Mouse (Mus musculus) megakaryocyte, adult 5-6 weeks (primary cell): ENCODE results near the gene Lzts2. TPM values are rescaled to one million over a fixed set of nuclear protein-coding genes. Genes with fewer than 3 reads are reported as not detected.
"Not testable (repeated sequence)": the region's sequence is repeated elsewhere in the genome, so short reads cannot be mapped to it uniquely, and the experiment has no call there.

Experiments
- ATAC-seq: 2 replicates; pipeline ENCODE4 v1.8.0; 2016; ENCODE audit warnings: mild to moderate bottlenecking, inconsistent platforms; ENCODE audit not compliant: poor library complexity, severe bottlenecking
- total RNA-seq, 2 experiments: library from RNA; stranded (forward) in 1 of 2; stranded (reverse) in 1 of 2; fragments of 153-499, 151-499 nt in 1 of 2; fragments of 221-1000, 200-1000 nt in 1 of 2; gene quantifications; 2 replicates each; pipeline versions ENCODE4 v1.2.3 to v1.2.4; 2015 to 2017

Lzts2 gene
- total RNA-seq, 2 experiments from 2014 or later, result 0.36 to 0.51 TPM

DNA sequence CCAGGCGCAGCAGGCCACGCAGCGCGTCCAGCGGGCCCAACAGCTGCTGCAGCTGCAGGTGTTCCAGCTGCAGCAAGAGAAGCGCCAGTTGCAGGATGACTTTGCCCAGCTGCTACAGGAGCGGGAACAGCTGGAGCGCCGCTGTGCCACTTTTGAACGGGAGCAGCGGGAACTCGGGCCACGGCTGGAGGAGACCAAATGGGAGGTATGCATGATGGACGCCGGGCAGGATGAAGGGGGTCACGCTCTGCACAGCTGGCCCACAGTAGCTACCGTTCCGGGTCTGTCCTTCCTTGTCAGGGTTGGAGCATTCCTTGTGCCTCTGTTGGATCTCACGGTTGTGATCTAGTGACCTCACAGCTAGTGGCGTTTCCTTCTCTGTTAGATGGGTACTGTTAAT is 10.6 kb downstream of the Lzts2 start:
- no peak for ATAC-seq

GRCm38 (mm10) chr19:45025937-45026568 is 11.8 kb downstream of the Lzts2 start:
- no peak for ATAC-seq

GRCm38 (mm10) chr19:45026958-45027670 is 12.9 kb downstream of the Lzts2 start:
- no peak for ATAC-seq

GRCm38 (mm10) chr19:45027848-45028247 is 13.6 kb downstream of the Lzts2 start:
- ATAC-seq, result no peak

DNA sequence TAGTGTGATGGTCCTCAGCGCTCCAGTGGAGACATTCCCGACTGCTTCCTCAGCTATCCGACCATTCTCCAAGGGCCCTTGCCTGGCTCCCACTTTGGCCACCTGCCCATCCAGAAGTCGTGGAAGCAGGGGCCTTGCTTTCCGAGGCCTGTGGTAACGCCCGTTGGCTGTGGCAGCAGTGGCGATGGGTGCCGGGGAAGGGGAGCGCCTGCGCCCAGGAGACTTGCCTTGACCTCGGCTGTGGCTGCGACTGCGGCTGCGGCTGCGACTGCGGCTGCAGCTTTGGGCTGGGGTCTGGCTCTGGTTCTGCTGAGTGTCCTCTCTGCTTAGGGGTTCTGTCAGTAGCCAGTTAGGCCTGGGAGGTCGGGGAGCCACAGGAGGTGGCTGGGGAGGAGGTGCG is 14.5 kb downstream of the Lzts2 start:
- ATAC-seq, result no peak

GRCm38 (mm10) chr19:45029571-45029970 is 15.4 kb downstream of the Lzts2 start:
- no peak for ATAC-seq

GRCm38 (mm10) chr19:45030111-45030510 is 15.9 kb downstream of the Lzts2 start:
- peak; percentile 50 for ATAC-seq

- ATAC-seq, result peak; percentile 75
Observed at GRCm38 (mm10) chr19:45030746-45031693, 16.8 kb downstream of the Lzts2 start.

DNA sequence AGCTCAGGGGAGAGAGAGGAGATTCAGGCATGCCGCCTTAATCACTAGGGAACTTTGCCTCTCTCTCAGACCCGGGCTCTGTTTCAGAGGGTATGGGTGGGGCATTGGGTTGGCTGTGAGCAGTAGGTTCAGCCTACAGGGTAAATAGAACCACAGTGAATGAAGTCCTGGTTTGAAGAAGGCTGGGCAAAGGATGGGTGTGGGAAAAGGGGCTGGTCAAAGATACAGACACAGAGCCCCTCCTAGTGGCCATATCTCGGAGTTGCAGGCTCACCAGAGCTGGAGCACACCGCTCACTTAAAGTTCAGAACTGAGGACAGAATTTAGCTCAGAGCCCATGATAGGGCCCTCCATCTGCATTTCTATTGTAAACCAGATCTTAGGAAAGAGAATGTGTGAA is 17.6 kb downstream of the Lzts2 start:
- peak; percentile 84 for ATAC-seq

DNA sequence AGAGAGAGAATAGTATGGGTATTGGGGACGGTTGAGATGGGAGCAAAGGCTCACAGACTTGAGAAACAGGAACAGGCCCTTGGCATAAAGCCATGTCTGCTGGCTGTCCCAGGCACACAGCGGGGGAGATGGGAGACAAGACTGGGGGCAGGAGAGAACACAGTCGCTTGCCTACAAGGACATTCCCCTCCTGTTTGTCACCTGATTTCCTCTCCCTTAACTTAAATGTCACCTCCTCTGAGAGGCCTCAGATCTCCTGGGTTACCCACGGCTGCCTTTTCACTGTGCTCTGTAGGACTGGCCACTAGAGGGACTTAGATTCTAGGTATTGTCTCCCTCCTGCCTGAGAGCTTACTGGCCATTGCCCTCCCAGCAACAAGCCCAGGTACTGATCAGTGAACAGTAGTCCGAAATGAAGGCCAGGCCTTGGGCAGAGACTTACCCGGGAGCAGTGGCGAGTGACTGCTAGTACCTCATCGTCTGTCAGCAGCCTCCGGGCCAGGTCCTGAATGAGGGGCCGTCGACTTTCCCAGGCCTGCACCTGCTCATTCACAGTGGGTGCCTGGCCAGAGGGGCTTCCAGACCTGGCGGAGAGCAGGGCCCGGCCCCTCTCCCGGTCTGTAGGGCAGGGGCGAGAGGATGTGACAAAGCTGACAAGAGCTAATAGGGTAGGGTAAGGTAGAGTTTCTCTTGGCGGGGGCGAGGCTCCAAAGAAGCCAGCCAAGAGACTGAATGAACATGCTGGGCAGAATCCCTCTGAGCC is 18.5 kb downstream of the Lzts2 start:
- 0 out of 2 replicates have a peak, but pooled peaks have one; percentile 32 for ATAC-seq

DNA sequence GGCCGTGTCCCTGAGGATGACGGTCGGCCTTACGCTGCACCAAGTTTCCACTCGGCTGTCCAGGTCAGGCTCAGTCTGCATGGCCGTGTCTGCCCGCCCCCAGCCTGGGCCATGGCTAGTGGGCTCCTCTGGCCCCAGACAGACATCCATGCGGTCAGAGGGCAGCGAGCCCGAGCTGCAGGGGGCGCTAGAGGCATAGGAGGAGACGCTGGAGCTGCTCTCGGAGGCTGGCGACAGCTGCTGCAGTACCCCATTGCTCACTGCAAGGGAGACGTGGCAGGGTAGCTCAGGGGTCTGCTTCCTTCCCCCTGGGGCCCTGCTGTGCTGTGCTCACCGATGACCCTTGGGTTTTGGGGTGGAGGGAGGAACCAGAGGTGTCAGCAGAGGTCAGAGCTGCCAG is 22.7 kb downstream of the Lzts2 start:
- peak; percentile 65 for ATAC-seq

GRCm38 (mm10) chr19:45038198-45038597 is 24.0 kb downstream of the Lzts2 start:
- not testable (repeated sequence) for ATAC-seq

- ATAC-seq, result no peak
Observed at GRCm38 (mm10) chr19:45040214-45040613, 26.0 kb downstream of the Lzts2 start.

- ATAC-seq, result no peak
Observed at GRCm38 (mm10) chr19:45044389-45044927, 30.2 kb downstream of the Lzts2 start.

- ATAC-seq, result no peak
Observed at GRCm38 (mm10) chr19:45045236-45045635, 31.0 kb downstream of the Lzts2 start.

GRCm38 (mm10) chr19:45045651-45046050 is 31.4 kb downstream of the Lzts2 start, which contains the start of gene Pdzd7:
Gene Pdzd7 (minus strand): TSS chr19:45045717.
- no peak for ATAC-seq

GRCm38 (mm10) chr19:45046523-45047321 is 32.5 kb downstream of the Lzts2 start:
- ATAC-seq, result no peak

DNA sequence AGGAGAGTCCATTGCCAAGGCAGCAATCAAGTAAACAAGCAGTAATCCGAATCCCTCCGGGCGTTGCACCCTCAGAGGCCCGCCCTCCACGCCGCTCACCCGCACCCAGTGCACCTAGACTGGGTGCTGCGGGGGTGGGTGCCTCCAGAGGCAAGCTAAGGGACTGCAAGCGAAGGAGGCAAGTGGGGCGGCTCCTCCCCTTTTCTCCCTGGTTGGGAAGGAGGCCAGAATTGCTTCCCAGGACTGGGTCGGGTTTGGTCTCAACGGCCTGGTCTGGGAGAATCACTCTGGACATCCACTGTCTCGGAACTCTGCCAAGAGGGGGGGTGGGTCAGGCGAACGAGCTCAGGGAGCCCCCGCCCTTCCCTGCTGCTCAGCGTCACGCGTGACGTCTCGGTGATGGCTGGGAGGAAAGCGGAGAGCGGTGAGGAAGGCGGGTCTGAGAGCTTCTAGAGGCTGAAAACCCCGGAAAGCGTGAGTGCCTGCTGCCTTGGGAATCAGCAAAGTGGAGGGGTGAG is 33.3 kb downstream of the Lzts2 start, which contains the start of gene Sfxn3:
Gene Sfxn3 (plus strand): TSS at position 87 of the 518 bp plus-strand sequence.
- peak; percentile 88 for ATAC-seq
